ENCODE assay signal across 9 mouse cellular contexts in genomic region chr4:140674345-140674926, GRCm38 (mm10). TPM values are rescaled to one million over a fixed set of nuclear protein-coding genes. Genes with fewer than 3 reads are reported as not detected.
DNase-seq lines count a peak whose midpoint lies in the region; ATAC-seq and TF ChIP-seq lines count a peak whose summit lies in the region.
"Had no signal": no experiment of that assay in that cellular context is flagged by ENCODE, and none has a peak within 500 bp of the region (broad histone marks: within the 10 kb centered on the region; RNA-seq: fewer than 3 reads in every experiment).

No protein-coding gene starts in this region.

- peak; percentile 93 for TF ChIP-seq CTCF in liver, postnatal 0 days (IDR thresholded peaks at IDR 0.05; ENCODE audit: low read depth)

- H3K4me1 ChIP-seq in embryonic facial prominence, embryonic 11.5 days (ENCODE audit: control insufficient read depth, insufficient read depth, low read length) = no peaks in the 10 kb centered on the region
- H3K4me1 ChIP-seq in heart, embryonic 10.5 days = peaks cover 14% of the 10 kb centered on the region
- peaks cover under 1% of the 10 kb centered on the region; the same call in 1 of the 2 replicates for H3K4me1 ChIP-seq in liver, postnatal 0 days (ENCODE audit: insufficient read depth)

- TF ChIP-seq EP300 in liver, postnatal 0 days (IDR thresholded peaks at IDR 0.05; ENCODE audit: low read depth) = no peak

- peak; percentile 75 for DNase-seq in CD4-positive helper T cell, adult 2 months (ENCODE audit: low read depth, low spot score)
- peak; percentile 96 for DNase-seq in adrenal gland, postnatal 14 days
- DNase-seq in embryonic facial prominence, embryonic 11.5 days (ENCODE audit: low spot score) = peak; percentile 84
- peak; percentile 90 for DNase-seq in heart, embryonic 10.5 days (ENCODE audit: low spot score)
- DNase-seq in kidney, postnatal 14 days = peak; percentile 76
- peak; percentile 91 for DNase-seq in liver, postnatal 0 days
- peak; percentile 44 for DNase-seq in ovary, adult 18-20 months (ENCODE audit: low spot score)
- peak; percentile 56 to 66 for DNase-seq in thymus, adult 18-20 months

- H3K9ac ChIP-seq in embryonic facial prominence, embryonic 11.5 days (replicated peaks; ENCODE audit: low read length) = no peak overlapping the region
- H3K9ac ChIP-seq in liver, postnatal 0 days (replicated peaks) = no peak overlapping the region

- no peaks in the 10 kb centered on the region for H3K36me3 ChIP-seq in embryonic facial prominence, embryonic 11.5 days (replicated peaks; ENCODE audit: control insufficient read depth, insufficient read depth, low read depth, low read length)
- H3K36me3 ChIP-seq in heart, embryonic 10.5 days = no peaks in the 10 kb centered on the region
- H3K36me3 ChIP-seq in liver, postnatal 0 days (replicated peaks; ENCODE audit: insufficient read depth, low read length) = no peaks in the 10 kb centered on the region

- H3K9me3 ChIP-seq in embryonic facial prominence, embryonic 11.5 days (replicated peaks; ENCODE audit: control insufficient read depth, low read length) = no peaks in the 10 kb centered on the region
- no peaks in the 10 kb centered on the region for H3K9me3 ChIP-seq in heart, embryonic 10.5 days
- H3K9me3 ChIP-seq in liver, postnatal 0 days (ENCODE audit: low read length) = no peaks in the 10 kb centered on the region

- 0 out of 2 replicates have a peak, but pooled peaks have one; percentile 11 for ATAC-seq in embryonic facial prominence, embryonic 11.5 days (replicated peaks; ENCODE audit: insufficient number of reproducible peaks, low FRiP score, low TSS enrichment, low read depth)
- ATAC-seq in liver, postnatal 0 days = peak; percentile 66

- no peak overlapping the region for H3K27ac ChIP-seq in embryonic facial prominence, embryonic 11.5 days (replicated peaks; ENCODE audit: low read depth, low read length)
- H3K27ac ChIP-seq in heart, embryonic 10.5 days = 0 out of 2 replicates have a peak overlapping the region, but pooled peaks have one; percentile 38
- H3K27ac ChIP-seq in liver, postnatal 0 days (ENCODE audit: low read depth) = no peak overlapping the region

- no peaks in the 10 kb centered on the region for H3K27me3 ChIP-seq in embryonic facial prominence, embryonic 11.5 days (ENCODE audit: control insufficient read depth, insufficient read depth, low read length)
- 0 out of 2 replicates have a peak, but pooled peaks cover 6% of the 10 kb centered on the region for H3K27me3 ChIP-seq in heart, embryonic 10.5 days (ENCODE audit: insufficient read depth, poor library complexity, severe bottlenecking)
- no peaks in the 10 kb centered on the region for H3K27me3 ChIP-seq in liver, postnatal 0 days (ENCODE audit: insufficient read depth, low read length)

- no peak overlapping the region for H3K4me3 ChIP-seq in embryonic facial prominence, embryonic 11.5 days (ENCODE audit: low read depth, low read length)
- no peak overlapping the region for H3K4me3 ChIP-seq in heart, embryonic 10.5 days
- no peak overlapping the region for H3K4me3 ChIP-seq in liver, postnatal 0 days (ENCODE audit: low read depth, low read length)
- H3K4me3 ChIP-seq: erythroblast, embryonic 14.5 days had no signal

- 29% methylated on average over 13 of the region's 13 CpGs for WGBS in embryonic facial prominence, embryonic 11.5 days
- 25% methylated on average over 13 of the region's 13 CpGs for WGBS in heart, embryonic 10.5 days
- WGBS in liver, postnatal 0 days (ENCODE audit: insufficient replicate concordance) = 35% methylated on average over 12 of the region's 13 CpGs

- H3K4me2 ChIP-seq in embryonic facial prominence, embryonic 11.5 days (ENCODE audit: low read depth, low read length) = no peak overlapping the region
- no peak overlapping the region for H3K4me2 ChIP-seq in liver, postnatal 0 days (ENCODE audit: low read depth, low read length)

RNA-seq across cellular contexts. Expression of gene Arhgef10l, which starts 8.6 kb away (rescaled TPM):
- 13.1 and 15.3 TPM in 2 replicates for total RNA-seq in adrenal gland, postnatal 14 days (2021)
- polyA plus RNA-seq in embryonic facial prominence, embryonic 11.5 days (2014; fragmentation: Nextera tagmentation; extraction: Ambion mirVana) = 8.7 and 10.5 TPM in 2 replicates
- 13.3 and 14.9 TPM in 2 replicates for polyA plus RNA-seq in heart, embryonic 10.5 days (2016; fragmentation: Nextera tagmentation; extraction: Ambion mirVana)
- polyA plus RNA-seq in liver, postnatal 0 days (2015; fragmentation: Nextera tagmentation; extraction: Ambion mirVana) = 6.3 and 7.6 TPM in 2 replicates

RNA-seq across cellular contexts. Expression of gene Rcc2, which starts 25.9 kb away (rescaled TPM):
- total RNA-seq in adrenal gland, postnatal 14 days (2021) = 71.3 and 74.2 TPM in 2 replicates
- polyA plus RNA-seq in embryonic facial prominence, embryonic 11.5 days (2014; fragmentation: Nextera tagmentation; extraction: Ambion mirVana) = 69.8 and 87.5 TPM in 2 replicates
- 18.0 and 29.0 TPM in 2 replicates for polyA plus RNA-seq in heart, embryonic 10.5 days (2016; fragmentation: Nextera tagmentation; extraction: Ambion mirVana)
- polyA plus RNA-seq in liver, postnatal 0 days (2015; fragmentation: Nextera tagmentation; extraction: Ambion mirVana) = 15.1 TPM in 2 replicates

Comparison
In these comparisons a context has a peak if more than half of its experiments do, and no peak if none do; other contexts are left out.
1. DNase-seq: peak in every context shown above with its lines; median percentile 96 in adrenal gland, postnatal 14 days; 91 in liver, postnatal 0 days; 90 in heart, embryonic 10.5 days; 84 in embryonic facial prominence, embryonic 11.5 days; 76 in kidney, postnatal 14 days; 75 in CD4-positive helper T cell, adult 2 months; 61 in thymus, adult 18-20 months; 44 in ovary, adult 18-20 months.